Mouse (Mus musculus) spleen, adult 2 months (tissue): ENCODE results near the gene Tnfrsf1a. TPM values are rescaled to one million over a fixed set of nuclear protein-coding genes. Genes with fewer than 3 reads are reported as not detected.

ENCODE experiments used
- DNase-seq, 2 experiments: peaks; one replicate each; pipeline versions ENCODE4 v3.0.0 to v3.0.0-alpha.2; 2012 to 2021; ENCODE audit warnings: low spot score in 2 of 2, low read depth in 1 of 2
- H3K27ac ChIP-seq: fragments of 200-500 bp; 2 replicates; pipeline ENCODE4 v1.5.1; 2012; ENCODE audit warnings: low read length, inconsistent platforms; ENCODE audit not compliant: insufficient read depth
- H3K27me3 ChIP-seq: fragments of 200-500 bp; 2 replicates; pipeline ENCODE4 v1.6.1; 2012; ENCODE audit warnings: mild to moderate bottlenecking, moderate library complexity, low read length, inconsistent platforms; ENCODE audit not compliant: control insufficient read depth, insufficient read depth
- H3K36me3 ChIP-seq: fragments of 200-500 bp; 2 replicates; pipeline ENCODE4 v1.6.1; 2012; ENCODE audit warnings: mild to moderate bottlenecking, low read length, inconsistent platforms; ENCODE audit not compliant: control insufficient read depth, insufficient read depth
- H3K4me1 ChIP-seq: fragments of 200-500 bp; 2 replicates; pipeline ENCODE4 v1.6.1; 2011; ENCODE audit warnings: inconsistent platforms; ENCODE audit not compliant: control insufficient read depth, insufficient read depth, insufficient read length
- H3K4me3 ChIP-seq: fragments of 200-500 bp; 2 replicates; pipeline ENCODE4 v1.5.1; 2011; ENCODE audit warnings: mild to moderate bottlenecking, inconsistent platforms; ENCODE audit not compliant: insufficient read depth, insufficient read length; ENCODE audit errors: extremely low read depth
- CTCF ChIP-seq: fragments of 200-500 bp; IDR thresholded peaks from 2 replicates; pipeline ENCODE4 v1.5.1; 2011; ENCODE audit warnings: mild to moderate bottlenecking, inconsistent platforms; ENCODE audit not compliant: insufficient read depth, insufficient read length, insufficient replicate concordance; ENCODE audit errors: extremely low read depth
- POLR2A ChIP-seq: fragments of 200-500 bp; IDR thresholded peaks from 2 replicates; pipeline ENCODE4 v1.6.1; 2011; ENCODE audit warnings: low read depth, low read length, inconsistent platforms
- WGBS: fragments of 180-500 bp; shearing (Covaris S2); methylation state at CpG from one replicate; pipeline ENCODE4 v1.1.7; 2018; 5-methylcytosine and 5-hydroxymethylcytosine counted together
- polyA plus RNA-seq: library from polyadenylated mRNA; depleted of rRNA; stranded (reverse); fragments of >200 nt; gene quantifications from 2 replicates; pipeline ENCODE4 v1.2.3, GENCODE M21; 2012

Gene Tnfrsf1a
- polyA plus RNA-seq, 1 experiment, result 51.3 TPM

GRCm38 (mm10) chr6:125322794-125323193 is 26.4 kb upstream of the Tnfrsf1a start:
- no peak for TF ChIP-seq CTCF
- no peak for TF ChIP-seq POLR2A
- no peak for DNase-seq
- WGBS, result 87% methylated on average over 13 of the region's 13 CpGs
- H3K4me1 ChIP-seq, result no peaks in the 10 kb centered on the region
- H3K27me3 ChIP-seq, result no peaks in the 10 kb centered on the region
- H3K4me3 ChIP-seq, result no peak overlapping the region
- no peaks in the 10 kb centered on the region for H3K36me3 ChIP-seq
- H3K27ac ChIP-seq, result no peak overlapping the region

GRCm38 (mm10) chr6:125323547-125323946 is 25.6 kb upstream of the Tnfrsf1a start:
- WGBS, result 76% methylated on average over 6 of the region's 6 CpGs
- DNase-seq, result no peak
- Histone ChIP-seq H3K4me3 (no peak overlapping the region), H3K27ac (no peak overlapping the region), H3K27me3 (no peaks in the 10 kb centered on the region), H3K4me1 (no peaks in the 10 kb centered on the region), H3K36me3 (no peaks in the 10 kb centered on the region)
- TF ChIP-seq POLR2A (no peak), CTCF (no peak)

- TF ChIP-seq CTCF (no peak), POLR2A (no peak)
- no peak for DNase-seq
- Histone ChIP-seq H3K4me3 (no peak overlapping the region), H3K27me3 (no peaks in the 10 kb centered on the region), H3K4me1 (no peaks in the 10 kb centered on the region), H3K27ac (no peak overlapping the region), H3K36me3 (no peaks in the 10 kb centered on the region)
- WGBS, result 78% methylated on average over 6 of the region's 6 CpGs
These were observed 23.8 kb upstream of the Tnfrsf1a start for GRCm38 (mm10) chr6:125325337-125325736.

GRCm38 (mm10) chr6:125328243-125328642 is 20.9 kb upstream of the Tnfrsf1a start:
- DNase-seq, result peak in 1 of 2 experiments; percentile 39
- Histone ChIP-seq H3K4me1 (peaks cover 2% of the 10 kb centered on the region; the same call in 1 of the 2 replicates), H3K36me3 (no peaks in the 10 kb centered on the region), H3K27ac (no peak overlapping the region), H3K27me3 (0 out of 2 replicates have a peak, but pooled peaks cover 3% of the 10 kb centered on the region), H3K4me3 (no peak overlapping the region)
- no peak for TF ChIP-seq POLR2A
- peak; percentile 44; the same call in 1 of the 2 replicates for TF ChIP-seq CTCF
- 79% methylated on average over 5 of the region's 5 CpGs for WGBS

- peak overlapping the region; percentile 39; the same call in 1 of the 2 replicates for H3K27ac ChIP-seq
These were observed 18.4 kb upstream of the Tnfrsf1a start for GRCm38 (mm10) chr6:125330626-125331326.

GRCm38 (mm10) chr6:125333112-125333899 is 15.9 kb upstream of the Tnfrsf1a start:
- H3K27ac ChIP-seq, result no peak overlapping the region
- WGBS, result 57% methylated on average over 14 of the region's 14 CpGs
- no peak for DNase-seq
- H3K4me1 ChIP-seq, result peaks cover 2% of the 10 kb centered on the region; the same call in 1 of the 2 replicates
- TF ChIP-seq CTCF (no peak), POLR2A (no peak)
- H3K36me3 ChIP-seq, result no peaks in the 10 kb centered on the region
- no peak overlapping the region for H3K4me3 ChIP-seq
- 0 out of 2 replicates have a peak, but pooled peaks cover 3% of the 10 kb centered on the region for H3K27me3 ChIP-seq

More at GRCm38 (mm10) chr6:125330626-125331326, 18.4 kb upstream of the Tnfrsf1a start:
- TF ChIP-seq CTCF (no peak), POLR2A (no peak)
- Histone ChIP-seq H3K36me3 (no peaks in the 10 kb centered on the region), H3K4me3 (peak overlapping the region; percentile 44; the same call in 1 of the 2 replicates), H3K4me1 (peaks cover 2% of the 10 kb centered on the region; the same call in 1 of the 2 replicates), H3K27me3 (0 out of 2 replicates have a peak, but pooled peaks cover 3% of the 10 kb centered on the region)
- DNase-seq, result peak in 1 of 2 experiments; percentile 32
- 5% methylated on average over 39 of the region's 39 CpGs for WGBS
